ENCODE assay signal across 26 mouse cellular contexts in genomic region chr12:113244685-113245084, GRCm38 (mm10). TPM values are rescaled to one million over a fixed set of nuclear protein-coding genes. Genes with fewer than 3 reads are reported as not detected.
DNase-seq lines count a peak whose midpoint lies in the region; ATAC-seq and TF ChIP-seq lines count a peak whose summit lies in the region.
"Had no signal": no experiment of that assay in that cellular context is flagged by ENCODE, and none has a peak within 500 bp of the region (broad histone marks: within the 10 kb centered on the region; RNA-seq: fewer than 3 reads in every experiment).

No protein-coding gene starts in this region.

- WGBS in lung, adult 2 months: 81% methylated on average over 2 of the region's 2 CpGs
- 66% methylated on average over 2 of the region's 2 CpGs for WGBS in kidney, embryonic 16.5 days

- peak; percentile 28 for DNase-seq in lung, postnatal 36 days
- DNase-seq in lung, adult 2 months: no peak
- peak; percentile 79 to 83 for DNase-seq in spleen, postnatal 36 days (ENCODE audit: low spot score in 2 of 2)
- DNase-seq in spleen, postnatal 14 days (ENCODE audit: low spot score in 2 of 2): no peak
- DNase-seq: adrenal gland, adult 8-10 months; cerebellum, adult 8-10 months; cerebellum, postnatal 25 days; gastrocnemius, postnatal 25 days; heart, adult 11 months; kidney, postnatal 25 days; liver; lung, postnatal 10 days; right cerebral cortex, adult 18-20 months had no signal

- TF ChIP-seq CTCF in lung, adult 2 months (IDR thresholded peaks at IDR 0.05; ENCODE audit: insufficient read depth, low read length): no peak

- no peak overlapping the region for H3K9ac ChIP-seq in kidney, embryonic 16.5 days (replicated peaks; ENCODE audit: low read length)
- H3K9ac ChIP-seq: embryonic facial prominence, embryonic 12.5 days; forebrain, embryonic 15.5 days; heart, embryonic 15.5 days; liver, embryonic 15.5 days; midbrain, embryonic 15.5 days; neural tube, embryonic 15.5 days had no signal

- peak; percentile 63 for ATAC-seq in neutrophil, adult 5-6 weeks (ENCODE audit: extremely low read depth, insufficient number of reproducible peaks, low FRiP score, poor library complexity, severe bottlenecking)
- ATAC-seq in kidney, embryonic 16.5 days (ENCODE audit: low FRiP score, low TSS enrichment): no peak
- ATAC-seq: forebrain, embryonic 15.5 days; hindbrain, postnatal 0 days; intestine, embryonic 16.5 days; midbrain, embryonic 15.5 days had no signal

- H3K27me3 ChIP-seq in kidney, embryonic 16.5 days (ENCODE audit: insufficient read depth, low read length): no peaks in the 10 kb centered on the region
- H3K27me3 ChIP-seq: embryonic facial prominence, embryonic 12.5 days; forebrain, embryonic 15.5 days; heart, embryonic 15.5 days; liver, embryonic 15.5 days; midbrain, embryonic 15.5 days; neural tube, embryonic 15.5 days had no signal

- H3K9me3 ChIP-seq in kidney, embryonic 16.5 days (ENCODE audit: low read length): no peaks in the 10 kb centered on the region
- H3K9me3 ChIP-seq: embryonic facial prominence, embryonic 12.5 days; forebrain, embryonic 10.5 days; forebrain, embryonic 15.5 days; G1E; heart, embryonic 10.5 days; heart, embryonic 15.5 days; liver, embryonic 15.5 days; midbrain, embryonic 15.5 days; neural tube, embryonic 15.5 days had no signal

- H3K4me3 ChIP-seq in lung, adult 2 months (replicated peaks; ENCODE audit: extremely low read depth, low read depth, low read length): no peak overlapping the region
- H3K4me3 ChIP-seq in kidney, embryonic 16.5 days (ENCODE audit: low read length): no peak overlapping the region
- H3K4me3 ChIP-seq: embryonic facial prominence, embryonic 12.5 days; forebrain, embryonic 10.5 days; forebrain, embryonic 15.5 days; heart, embryonic 10.5 days; heart, embryonic 15.5 days; liver, embryonic 15.5 days; midbrain, embryonic 15.5 days; neural tube, embryonic 15.5 days had no signal

- TF ChIP-seq POLR2A in lung, adult 2 months (IDR thresholded peaks at IDR 0.05; ENCODE audit: borderline replicate concordance, extremely low read depth, low read depth, low read length): no peak

- H3K36me3 ChIP-seq in kidney, embryonic 16.5 days (ENCODE audit: insufficient read depth, low read length): no peaks in the 10 kb centered on the region
- H3K36me3 ChIP-seq: embryonic facial prominence, embryonic 12.5 days; forebrain, embryonic 10.5 days; forebrain, embryonic 15.5 days; G1E; heart, embryonic 10.5 days; heart, embryonic 15.5 days; liver, embryonic 15.5 days; midbrain, embryonic 15.5 days; neural tube, embryonic 15.5 days had no signal

- H3K4me1 ChIP-seq in lung, adult 2 months (ENCODE audit: control insufficient read depth, insufficient read depth, low read length): no peaks in the 10 kb centered on the region
- no peaks in the 10 kb centered on the region for H3K4me1 ChIP-seq in kidney, embryonic 16.5 days (ENCODE audit: insufficient read depth, low read length)
- H3K4me1 ChIP-seq: embryonic facial prominence, embryonic 12.5 days; forebrain, embryonic 10.5 days; forebrain, embryonic 15.5 days; heart, embryonic 10.5 days; heart, embryonic 15.5 days; liver, embryonic 15.5 days; midbrain, embryonic 15.5 days; neural tube, embryonic 15.5 days had no signal

- no peak overlapping the region for H3K4me2 ChIP-seq in kidney, embryonic 16.5 days (replicated peaks; ENCODE audit: low read depth, low read length)
- H3K4me2 ChIP-seq: embryonic facial prominence, embryonic 12.5 days; forebrain, embryonic 15.5 days; heart, embryonic 15.5 days; liver, embryonic 15.5 days; midbrain, embryonic 15.5 days; neural tube, embryonic 15.5 days had no signal

- H3K27ac ChIP-seq in kidney, embryonic 16.5 days (ENCODE audit: low read length): no peak overlapping the region
- H3K27ac ChIP-seq: embryonic facial prominence, embryonic 12.5 days; forebrain, embryonic 10.5 days; forebrain, embryonic 15.5 days; heart, embryonic 10.5 days; heart, embryonic 15.5 days; hindbrain, postnatal 0 days; liver, embryonic 15.5 days; midbrain, embryonic 15.5 days; neural tube, embryonic 15.5 days had no signal

RNA-seq across cellular contexts. Expression of gene Tmem121, which starts 59.0 kb away (rescaled TPM):
- 0.52 and 0.60 TPM in 2 replicates for polyA plus RNA-seq in lung, adult 2 months (2012; rRNA removed)
- total RNA-seq in neutrophil, adult 5-6 weeks (2017): not detected in 2 replicates
- 8.6 and 10.9 TPM in 2 replicates for polyA plus RNA-seq in kidney, embryonic 16.5 days (2015; fragmentation: Nextera tagmentation; extraction: Ambion mirVana)
- total RNA-seq: G1E had no signal
- polyA plus RNA-seq: G1E had no signal

Comparison
In these comparisons a context has a peak if more than half of its experiments do, and no peak if none do; other contexts are left out.
1. DNase-seq: peak in lung, postnatal 36 days (single experiment) and spleen, postnatal 36 days (2 of 2); none in lung, adult 2 months (single experiment) and spleen, postnatal 14 days (0 of 2).